Mouse (Mus musculus) layer of hippocampus, adult 2 months (tissue): Measurements from ENCODE around the gene Il4ra. TPM values are rescaled to one million over a fixed set of nuclear protein-coding genes. Genes with fewer than 3 reads are reported as not detected.

Experiments
- DNase-seq, 2 experiments: peaks; one replicate each; pipeline ENCODE4 v3.0.0; 2022; ENCODE audit warnings: low spot score in 2 of 2
- H3K27ac ChIP-seq: fragments of 200-600 bp; 2 replicates; pipeline ENCODE4 v1.8.1; 2022
- H3K4me3 ChIP-seq: fragments of 200-600 bp; 2 replicates; pipeline ENCODE4 v1.8.1; 2022; ENCODE audit warnings: mild to moderate bottlenecking
- CTCF ChIP-seq: fragments of 200-600 bp; conservative IDR thresholded peaks from 2 replicates; pipeline ENCODE4 v1.8.1; 2022; ENCODE audit warnings: antibody characterized with exemption, mild to moderate bottlenecking, moderate library complexity
- total RNA-seq, 2 experiments: library from RNA; stranded (reverse); gene quantifications; 2 replicates each; pipeline ENCODE4 v1.2.3; 2021

Il4ra gene
- total RNA-seq, 2 experiments from 2014 or later: 3.2 to 3.9 TPM

DNA sequence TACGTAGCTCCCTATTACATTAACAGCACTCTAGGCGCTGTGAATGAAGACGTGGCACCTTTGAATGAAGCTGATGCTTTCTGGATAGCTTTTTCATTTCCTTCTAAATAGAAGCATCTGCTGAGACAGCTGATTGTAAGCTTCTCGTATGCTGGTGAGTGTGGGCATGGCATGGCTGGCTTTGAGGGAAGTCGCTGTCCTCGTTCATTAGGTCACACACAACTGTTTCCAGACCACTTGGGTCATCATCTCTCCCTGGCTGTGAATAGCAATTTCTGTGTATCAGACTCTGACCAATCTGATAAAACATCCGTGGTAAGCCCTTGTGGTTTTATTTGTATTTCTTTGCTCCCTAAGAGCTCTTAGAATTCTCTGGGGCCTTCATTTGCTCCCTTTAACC lies 66.1 kb downstream of the Il4ra start:
- Histone ChIP-seq H3K27ac (no peak overlapping the region), H3K4me3 (no peak overlapping the region)
- no peak for DNase-seq
- TF ChIP-seq CTCF: no peak

DNA sequence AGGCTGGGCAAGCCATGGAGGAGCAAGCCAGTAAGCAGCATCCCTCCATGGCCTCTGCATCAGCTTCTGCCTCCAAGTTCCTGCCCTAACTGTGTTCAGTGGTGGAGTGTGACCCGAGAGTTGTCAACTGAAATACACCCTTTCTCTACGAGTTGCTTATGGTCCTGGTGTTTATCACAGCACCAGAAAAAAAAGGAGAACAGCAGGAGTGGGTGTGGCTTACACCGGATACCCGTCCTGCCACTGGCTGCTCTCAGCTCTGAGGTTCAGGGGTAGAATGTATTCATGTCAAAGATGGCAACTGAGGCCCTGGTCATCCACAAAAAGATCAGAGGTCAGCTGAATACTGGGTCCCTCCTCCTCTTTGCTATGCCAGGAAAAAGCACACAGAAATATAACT lies 68.2 kb downstream of the Il4ra start:
- no peak overlapping the region for H3K27ac ChIP-seq
- TF ChIP-seq CTCF: no peak
- no peak overlapping the region for H3K4me3 ChIP-seq
- DNase-seq: no peak

DNA sequence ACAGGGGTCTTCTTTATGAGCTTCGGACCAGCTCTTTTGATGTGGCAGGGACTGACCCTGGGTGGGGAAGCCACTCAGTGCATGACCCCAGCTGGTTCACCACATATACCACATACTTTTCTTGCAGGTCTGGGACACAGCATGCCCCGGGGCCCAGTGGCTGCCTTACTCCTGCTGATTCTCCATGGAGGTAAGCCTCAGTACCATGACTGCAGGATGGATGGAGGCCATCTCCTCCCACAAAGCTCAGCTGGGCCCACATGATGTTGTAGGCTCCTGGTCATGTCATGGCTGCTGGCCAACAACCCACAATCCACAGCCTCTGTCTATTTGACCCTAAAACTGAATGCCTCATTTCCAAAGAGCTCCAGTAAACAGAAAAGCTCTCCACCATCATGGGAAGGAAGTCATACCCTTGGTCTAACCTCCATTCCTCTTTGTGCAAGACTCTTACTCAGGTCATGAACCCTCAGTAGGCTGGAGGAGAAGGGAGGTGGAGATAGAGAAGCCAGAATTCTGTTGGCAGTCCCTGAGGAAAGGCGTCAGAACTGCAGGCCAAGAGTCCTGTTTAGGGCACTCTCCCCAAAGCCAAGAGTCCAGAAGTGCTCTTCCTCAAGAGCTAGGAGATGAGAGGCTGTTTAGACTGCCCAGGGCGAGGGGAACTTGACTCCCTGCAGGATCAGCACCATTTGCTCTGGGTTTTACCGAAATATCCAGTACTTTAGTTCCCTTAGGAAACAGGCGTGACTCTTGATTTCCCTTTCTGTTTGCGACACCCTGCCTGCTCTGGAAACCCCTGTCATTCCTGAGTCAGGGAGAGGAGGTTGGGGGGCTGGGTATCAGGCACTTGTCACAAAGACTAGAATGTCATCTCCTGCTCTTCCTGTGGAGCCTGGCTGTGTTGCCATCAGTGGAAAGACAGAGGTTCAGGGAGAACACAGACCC lies 71.1 kb downstream of the Il4ra start:
- H3K4me3 ChIP-seq: no peak overlapping the region
- TF ChIP-seq CTCF: no peak
- H3K27ac ChIP-seq: no peak overlapping the region
- DNase-seq: no peak

DNA sequence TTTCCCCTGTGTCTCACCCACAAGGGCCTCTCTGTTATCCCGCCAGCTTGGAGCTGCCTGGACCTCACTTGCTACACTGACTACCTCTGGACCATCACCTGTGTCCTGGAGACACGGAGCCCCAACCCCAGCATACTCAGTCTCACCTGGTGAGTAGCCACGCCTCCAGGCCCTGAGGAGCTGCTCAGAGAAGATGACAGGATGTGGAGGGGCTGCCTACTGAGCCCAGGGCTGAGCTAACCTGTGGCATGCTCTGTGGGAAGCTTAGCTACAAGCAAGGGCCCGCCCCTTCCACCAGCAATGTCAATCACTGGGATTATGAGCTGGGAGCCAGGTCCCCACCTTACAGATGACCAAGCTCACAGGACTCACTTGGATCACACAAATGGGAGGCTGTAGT lies 73.3 kb downstream of the Il4ra start:
- Histone ChIP-seq H3K27ac (no peak overlapping the region), H3K4me3 (no peak overlapping the region)
- no peak for TF ChIP-seq CTCF
- no peak for DNase-seq

DNA sequence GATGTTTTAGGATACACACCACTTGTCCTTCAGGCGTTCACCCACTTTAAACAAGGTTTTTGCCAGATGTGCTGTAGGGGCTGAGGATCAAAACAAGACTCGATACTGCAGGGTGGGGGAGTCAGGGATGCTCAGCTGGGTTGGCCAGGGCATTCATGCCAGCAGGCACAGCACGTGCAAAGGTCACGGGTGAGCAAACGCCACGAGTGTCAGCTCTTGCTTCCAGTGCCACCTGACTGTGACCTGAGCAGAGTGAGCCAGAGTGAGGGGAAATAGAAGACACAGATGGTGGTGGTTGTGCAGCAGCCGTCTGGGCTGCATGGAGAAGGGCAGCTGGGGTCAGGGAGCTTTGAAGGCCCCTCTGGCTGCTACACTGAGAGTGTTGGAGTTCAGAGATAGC lies 73.9 kb downstream of the Il4ra start:
- no peak for TF ChIP-seq CTCF
- no peak for DNase-seq
- Histone ChIP-seq H3K4me3 (no peak overlapping the region), H3K27ac (no peak overlapping the region)

Other genes with a start within 250 kb of the Il4ra start
- 1 to 10 TPM; 3.8 to 4.5 TPM for gene Kdm8, start 107.4 kb upstream of the Il4ra start, total RNA-seq
- gene Nsmce1, start 60.5 kb upstream of the Il4ra start, total RNA-seq: 10 to 100 TPM; 16.0 to 16.4 TPM
- under 1 TPM; 0.98 to 1.00 TPM for gene Il21r, start 51.3 kb downstream of the Il4ra start, total RNA-seq
- gene Gtf3c1, start 155.7 kb downstream of the Il4ra start, total RNA-seq: 100 to 1,000 TPM; 108 to 113 TPM
- gene D430042O09Rik, start 155.8 kb downstream of the Il4ra start, total RNA-seq: 10 to 100 TPM; 30.4 to 31.7 TPM